In genomic region chr13:93636561-93636960, GRCm38 (mm10) we compare ENCODE assay signal across 23 mouse cellular contexts. TPM values are rescaled to one million over a fixed set of nuclear protein-coding genes. Genes with fewer than 3 reads are reported as not detected.
DNase-seq lines count a peak whose midpoint lies in the region; ATAC-seq and TF ChIP-seq lines count a peak whose summit lies in the region.
"Had no signal": no experiment of that assay in that cellular context is flagged by ENCODE, and none has a peak within 500 bp of the region (broad histone marks: within the 10 kb centered on the region; RNA-seq: fewer than 3 reads in every experiment).

No protein-coding gene starts in this region.

- TF ChIP-seq CTCF in liver, adult 2 months (IDR thresholded peaks at IDR 0.05; ENCODE audit: low read depth, low read length), result no peak
- no peak for TF ChIP-seq CTCF in liver, embryonic 14.5 days (IDR thresholded peaks at IDR 0.05; ENCODE audit: low read depth)

- WGBS in liver, adult 2 months, result 34% methylated on average over 1 of the region's 1 CpGs
- WGBS in liver, embryonic 14.5 days (ENCODE audit: insufficient replicate concordance), result 53% methylated on average over 1 of the region's 1 CpGs
- WGBS in hindbrain, embryonic 13.5 days, result 90% methylated on average over 1 of the region's 1 CpGs

- ATAC-seq in liver, embryonic 14.5 days (ENCODE audit: insufficient read depth), result no peak
- no peak for ATAC-seq in hindbrain, embryonic 13.5 days (ENCODE audit: low FRiP score)
- no peak for ATAC-seq in CD4-positive, CD25-positive, alpha-beta regulatory T cell, adult 4 months

- peak overlapping the region; percentile 92 for H3K27ac ChIP-seq in liver, adult 2 months (replicated peaks; ENCODE audit: insufficient read depth, low read depth, low read length)
- no peak overlapping the region for H3K27ac ChIP-seq in liver, embryonic 14.5 days
- H3K27ac ChIP-seq in hindbrain, embryonic 13.5 days, result no peak overlapping the region
- H3K27ac ChIP-seq: embryonic facial prominence, embryonic 15.5 days; hindbrain, embryonic 12.5 days; midbrain, embryonic 12.5 days; neural tube, embryonic 13.5 days had no signal

- no peaks in the 10 kb centered on the region for H3K79me2 ChIP-seq in liver, adult 2 months (ENCODE audit: control insufficient read depth, insufficient read depth, low read length)

- peak overlapping the region; percentile 47 for H3K4me2 ChIP-seq in liver, embryonic 14.5 days (ENCODE audit: low read depth)
- H3K4me2 ChIP-seq in hindbrain, embryonic 13.5 days, result no peak overlapping the region
- H3K4me2 ChIP-seq: embryonic facial prominence, embryonic 15.5 days; heart, embryonic 11.5 days; hindbrain, embryonic 12.5 days; midbrain, embryonic 12.5 days; neural tube, embryonic 13.5 days had no signal

- TF ChIP-seq POLR2A in liver, adult 2 months (IDR thresholded peaks at IDR 0.05; ENCODE audit: extremely low read depth, insufficient read depth, low read length), result no peak

- H3K9ac ChIP-seq in liver, adult 2 months (ENCODE audit: low read depth, low read length), result peak overlapping the region; percentile 86
- H3K9ac ChIP-seq in liver, embryonic 14.5 days (replicated peaks), result no peak overlapping the region
- H3K9ac ChIP-seq in hindbrain, embryonic 13.5 days, result no peak overlapping the region
- H3K9ac ChIP-seq: embryonic facial prominence, embryonic 15.5 days; hindbrain, embryonic 12.5 days; midbrain, embryonic 12.5 days; neural tube, embryonic 13.5 days had no signal

- no peak for TF ChIP-seq EP300 in liver, embryonic 14.5 days (IDR thresholded peaks at IDR 0.05; ENCODE audit: low read depth)

- no peaks in the 10 kb centered on the region for H3K9me3 ChIP-seq in liver, embryonic 14.5 days (ENCODE audit: control insufficient read depth, low read length)
- H3K9me3 ChIP-seq in hindbrain, embryonic 13.5 days, result no peaks in the 10 kb centered on the region
- H3K9me3 ChIP-seq: embryonic facial prominence, embryonic 15.5 days; hindbrain, embryonic 12.5 days; midbrain, embryonic 12.5 days; neural tube, embryonic 13.5 days had no signal

- H3K27me3 ChIP-seq in liver, adult 2 months (ENCODE audit: control insufficient read depth, insufficient read depth, low read length), result no peaks in the 10 kb centered on the region
- H3K27me3 ChIP-seq in liver, embryonic 14.5 days (ENCODE audit: control insufficient read depth, insufficient read depth, low read length), result no peaks in the 10 kb centered on the region
- no peaks in the 10 kb centered on the region for H3K27me3 ChIP-seq in hindbrain, embryonic 13.5 days
- H3K27me3 ChIP-seq: embryonic facial prominence, embryonic 15.5 days; hindbrain, embryonic 12.5 days; midbrain, embryonic 12.5 days; neural tube, embryonic 13.5 days had no signal

- no peak for DNase-seq in liver, adult 2 months (ENCODE audit: extremely low read depth, low read depth, low spot score)
- DNase-seq in liver, result no peak
- DNase-seq in cerebellum, postnatal 10 days, result peak; percentile 52 to 71
- no peak for DNase-seq in liver, embryonic 14.5 days (ENCODE audit: low read depth in 3 of 3, low spot score in 3 of 3)
- DNase-seq in kidney, postnatal 36 days, result no peak
- DNase-seq: adrenal gland, adult 2 months; B cell, adult 2 months; heart, postnatal 10 days; kidney, adult 8-10 months; kidney, postnatal 14 days; lung, postnatal 10 days; thymus, postnatal 36 days had no signal

- peaks cover 24% of the 10 kb centered on the region for H3K36me3 ChIP-seq in liver, adult 2 months (ENCODE audit: control insufficient read depth, insufficient read depth, low read length)
- H3K36me3 ChIP-seq in liver, embryonic 14.5 days (replicated peaks; ENCODE audit: control insufficient read depth, insufficient read depth, low read depth), result no peaks in the 10 kb centered on the region
- H3K36me3 ChIP-seq in hindbrain, embryonic 13.5 days, result no peaks in the 10 kb centered on the region
- H3K36me3 ChIP-seq: embryonic facial prominence, embryonic 15.5 days; hindbrain, embryonic 12.5 days; midbrain, embryonic 12.5 days; neural tube, embryonic 13.5 days had no signal

- H3K4me3 ChIP-seq in liver, adult 2 months (ENCODE audit: insufficient read depth, low read depth, low read length), result peak overlapping the region; percentile 81
- peak overlapping the region; percentile 25 to 34; a peak in 2 of 4 replicates for H3K4me3 ChIP-seq in liver, embryonic 14.5 days (ENCODE audit: insufficient read depth in 1 of 2, low read depth in 2 of 2, low read length in 2 of 2)
- no peak overlapping the region for H3K4me3 ChIP-seq in hindbrain, embryonic 13.5 days
- H3K4me3 ChIP-seq: embryonic facial prominence, embryonic 15.5 days; hindbrain, embryonic 12.5 days; midbrain, embryonic 12.5 days; neural tube, embryonic 13.5 days had no signal

- H3K4me1 ChIP-seq in liver, adult 2 months (ENCODE audit: control insufficient read depth, insufficient read depth, low read length), result peaks cover 45% of the 10 kb centered on the region
- H3K4me1 ChIP-seq in liver, embryonic 14.5 days (replicated peaks; ENCODE audit: control insufficient read depth in 2 of 2, insufficient read depth in 2 of 2, low read length in 1 of 2), result peaks cover 0 to 9% of the 10 kb centered on the region in 2 experiments; a peak in 1 of 4 replicates
- H3K4me1 ChIP-seq in hindbrain, embryonic 13.5 days (replicated peaks), result no peaks in the 10 kb centered on the region
- H3K4me1 ChIP-seq: embryonic facial prominence, embryonic 15.5 days; hindbrain, embryonic 12.5 days; midbrain, embryonic 12.5 days; neural tube, embryonic 13.5 days had no signal

RNA-seq across cellular contexts. Expression of gene Bhmt, which starts 1.2 kb away (rescaled TPM):
- total RNA-seq in liver, adult 2 months (2014; rRNA removed), result 1,946 and 4,018 TPM in 2 replicates
- 555 and 844 TPM in 2 replicates for polyA plus RNA-seq in liver, adult 2 months (2012; rRNA removed)
- 12.1 and 24.5 TPM in 2 replicates for polyA plus RNA-seq in liver, embryonic 14.5 days (2012; rRNA removed)
- 71.1 and 81.8 TPM in 2 replicates for polyA plus RNA-seq in liver, embryonic 14.5 days (2014; fragmentation: Nextera tagmentation; extraction: Ambion mirVana)
- 0.21 and 0.95 TPM in 2 replicates for polyA plus RNA-seq in hindbrain, embryonic 13.5 days (2015; fragmentation: Nextera tagmentation; extraction: Ambion mirVana)
- polyA plus RNA-seq in CD4-positive, CD25-positive, alpha-beta regulatory T cell, adult 4 months (2017; shearing (Covaris generic)), result not detected
- total RNA-seq: heart, postnatal 10 days; left cerebral cortex, postnatal 10 days; megakaryocyte progenitor cell, adult 5-6 weeks had no signal
- polyA plus RNA-seq: embryonic facial prominence, embryonic 15.5 days; forebrain, embryonic 11.5 days; intestine, embryonic 14.5 days; neural tube, embryonic 13.5 days had no signal

RNA-seq across cellular contexts. Expression of gene Bhmt2, which starts 37.5 kb away (rescaled TPM):
- 147 and 179 TPM in 2 replicates for total RNA-seq in liver, adult 2 months (2014; rRNA removed)
- 127 and 153 TPM in 2 replicates for polyA plus RNA-seq in liver, adult 2 months (2012; rRNA removed)
- 12.2 and 13.6 TPM in 2 replicates for polyA plus RNA-seq in liver, embryonic 14.5 days (2012; rRNA removed)
- 16.8 TPM in 2 replicates for polyA plus RNA-seq in liver, embryonic 14.5 days (2014; fragmentation: Nextera tagmentation; extraction: Ambion mirVana)
- polyA plus RNA-seq in hindbrain, embryonic 13.5 days (2015; fragmentation: Nextera tagmentation; extraction: Ambion mirVana), result 0.09 and 0.13 TPM in 2 replicates
- under 1 TPM in 1 of 2 experiments, not detected in 1; 0.13 TPM for polyA plus RNA-seq in CD4-positive, CD25-positive, alpha-beta regulatory T cell, adult 4 months (2017; shearing (Covaris generic))
- total RNA-seq: heart, postnatal 10 days; megakaryocyte progenitor cell, adult 5-6 weeks had no signal
- polyA plus RNA-seq: adrenal gland, adult 2 months; embryonic facial prominence, embryonic 15.5 days; forebrain, embryonic 11.5 days; hindbrain, embryonic 12.5 days; midbrain, embryonic 12.5 days had no signal

RNA-seq across cellular contexts. Expression of gene Dmgdh, which starts 37.7 kb away (rescaled TPM):
- total RNA-seq in liver, adult 2 months (2014; rRNA removed), result 234 and 283 TPM in 2 replicates
- 132 and 197 TPM in 2 replicates for polyA plus RNA-seq in liver, adult 2 months (2012; rRNA removed)
- polyA plus RNA-seq in liver, embryonic 14.5 days (2012; rRNA removed), result 6.8 and 9.7 TPM in 2 replicates
- 12.0 and 13.1 TPM in 2 replicates for polyA plus RNA-seq in liver, embryonic 14.5 days (2014; fragmentation: Nextera tagmentation; extraction: Ambion mirVana)
- 0.14 and 0.66 TPM in 2 replicates for polyA plus RNA-seq in hindbrain, embryonic 13.5 days (2015; fragmentation: Nextera tagmentation; extraction: Ambion mirVana)
- not detected for polyA plus RNA-seq in CD4-positive, CD25-positive, alpha-beta regulatory T cell, adult 4 months (2017; shearing (Covaris generic))
- total RNA-seq: heart, postnatal 10 days; megakaryocyte progenitor cell, adult 5-6 weeks had no signal
- polyA plus RNA-seq: embryonic facial prominence, embryonic 15.5 days; midbrain, embryonic 12.5 days; neural tube, embryonic 13.5 days had no signal

Comparison
In these comparisons a context has a peak if more than half of its experiments do, and no peak if none do; other contexts are left out.
1. DNase-seq: peak in cerebellum, postnatal 10 days (2 of 2); none in liver, adult 2 months (single experiment), liver (single experiment), liver, embryonic 14.5 days (0 of 3) and kidney, postnatal 36 days (0 of 2).
2. RNA of gene Bhmt2, which starts 37.5 kb away (polyA plus RNA-seq): 127 to 153 TPM in liver, adult 2 months and 12.2 to 16.8 TPM in liver, embryonic 14.5 days; 0.13 TPM in CD4-positive, CD25-positive, alpha-beta regulatory T cell, adult 4 months and 0.09 to 0.13 TPM in hindbrain, embryonic 13.5 days; every median in the first group is over 10 times any median in the second.